Mouse (Mus musculus) CD4-positive, CD25-positive, alpha-beta regulatory T cell (primary cell): ENCODE measurements around the gene Ffar2. TPM values are rescaled to one million over a fixed set of nuclear protein-coding genes. Genes with fewer than 3 reads are reported as not detected.

Experiments
- polyA plus RNA-seq: library from polyadenylated mRNA; unstranded; fragments of 100-300 nt; shearing (Covaris generic); gene quantifications from one replicate; pipeline ENCODE4 v1.2.1, GENCODE M21; 2017

Gene Ffar2
- 0.26 TPM for polyA plus RNA-seq

GRCm38 (mm10) chr7:30823675-30824074 is at the start of gene Ffar2:
Gene Ffar2, minus strand, starts transcription at chr7:30823775.

DNA sequence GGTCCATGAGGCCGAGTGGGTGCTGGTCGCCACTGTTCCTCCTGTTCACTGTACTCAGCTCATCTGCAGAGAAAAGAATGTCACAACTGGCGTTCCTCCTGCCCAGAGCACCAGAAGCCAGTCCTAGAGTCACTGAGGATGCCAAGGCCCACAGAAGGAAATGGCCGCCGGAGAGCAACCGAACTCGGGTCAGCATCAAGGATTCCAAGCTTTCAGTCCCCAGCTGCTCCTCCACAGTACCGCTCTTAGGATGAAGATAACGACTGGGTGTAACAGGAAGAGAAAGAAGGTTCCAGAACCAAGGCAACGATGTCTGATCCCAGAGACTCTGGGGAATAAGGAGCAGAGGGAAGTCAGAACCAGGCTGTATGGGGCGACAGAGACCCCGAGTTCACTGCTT is 37.9 kb upstream of the Ffar2 start, which contains the start of gene Ffar1:
Gene Ffar1 (minus strand): TSS at position 101 of the 400 bp plus-strand sequence.

GRCm38 (mm10) chr7:30856078-30856477 is 32.5 kb upstream of the Ffar2 start, which contains the start of gene Ffar3:
Gene Ffar3, minus strand, starts transcription at chr7:30856178.

GRCm38 (mm10) chr7:30787377-30788022 is 36.1 kb downstream of the Ffar2 start, which contains the start of gene Krtdap:
Gene Krtdap, plus strand, starts transcription at chr7:30787896.

Other genes starting within 250 kb of the Ffar2 start
- gene Kmt2b, start 235.0 kb downstream of the Ffar2 start, polyA plus RNA-seq, result 15.9 TPM
- gene Zbtb32, start 224.9 kb downstream of the Ffar2 start, polyA plus RNA-seq, result 11.7 TPM
- gene Upk1a, start 210.9 kb downstream of the Ffar2 start, polyA plus RNA-seq, result 0.83 TPM
- gene Cox6b1, start 197.6 kb downstream of the Ffar2 start, polyA plus RNA-seq, result 581 TPM
- gene Etv2, start 187.9 kb downstream of the Ffar2 start, polyA plus RNA-seq, result not detected
- 204 TPM for gene Rbm42, start 173.5 kb downstream of the Ffar2 start, polyA plus RNA-seq
- gene Haus5, start 158.8 kb downstream of the Ffar2 start, polyA plus RNA-seq, result 37.3 TPM
- gene Pmis2, start 152.2 kb downstream of the Ffar2 start, polyA plus RNA-seq, result not detected
- gene 2200002J24Rik, start 124.8 kb downstream of the Ffar2 start, polyA plus RNA-seq, result not detected
- gene Atp4a, start 111.6 kb downstream of the Ffar2 start, polyA plus RNA-seq, result not detected
- 116 TPM for gene Tmem147, start 94.2 kb downstream of the Ffar2 start, polyA plus RNA-seq
- gene Gapdhs, start 80.1 kb downstream of the Ffar2 start, polyA plus RNA-seq, result 0.36 TPM
- gene Sbsn, start 72.3 kb downstream of the Ffar2 start, polyA plus RNA-seq, result 1.1 TPM
- gene Dmkn, start 60.0 kb downstream of the Ffar2 start, polyA plus RNA-seq, result not detected
- not detected for gene Krtdap, start 35.9 kb downstream of the Ffar2 start, polyA plus RNA-seq
- gene Ffar3, start 32.4 kb upstream of the Ffar2 start, polyA plus RNA-seq, result not detected
- 0.07 TPM for gene Ffar1, start 37.8 kb upstream of the Ffar2 start, polyA plus RNA-seq
- 4.2 TPM for gene Cd22, start 56.6 kb upstream of the Ffar2 start, polyA plus RNA-seq
- 0.12 TPM for gene Mag, start 91.1 kb upstream of the Ffar2 start, polyA plus RNA-seq
- not detected for gene Hamp2, start 100.9 kb upstream of the Ffar2 start, polyA plus RNA-seq
- not detected for gene Hamp, start 120.3 kb upstream of the Ffar2 start, polyA plus RNA-seq
- gene Usf2, start 133.0 kb upstream of the Ffar2 start, polyA plus RNA-seq, result 11.1 TPM
- 4.6 TPM for gene Lsr, start 149.7 kb upstream of the Ffar2 start, polyA plus RNA-seq
- 0.59 TPM for gene Fam187b, start 150.0 kb upstream of the Ffar2 start, polyA plus RNA-seq
- 1,672 TPM for gene Fxyd5, start 218.7 kb upstream of the Ffar2 start, polyA plus RNA-seq
- 0.49 TPM for gene Fxyd7, start 227.7 kb upstream of the Ffar2 start, polyA plus RNA-seq
- not detected for gene Fxyd1, start 233.4 kb upstream of the Ffar2 start, polyA plus RNA-seq
- gene Lgi4, start 235.6 kb upstream of the Ffar2 start, polyA plus RNA-seq, result not detected